Mouse (Mus musculus) heart, postnatal 0 days (tissue): ENCODE measurements around the gene Mocs1.

ENCODE experiments used
- CTCF ChIP-seq: IDR thresholded peaks from 2 replicates; pipeline ENCODE4 v1.5.1; 2016; ENCODE audit warnings: antibody characterized with exemption, control low read depth, low read depth
- EP300 ChIP-seq: IDR thresholded peaks from 2 replicates; pipeline ENCODE4 v1.6.1; 2016; ENCODE audit warnings: antibody characterized with exemption, low read depth

DNA sequence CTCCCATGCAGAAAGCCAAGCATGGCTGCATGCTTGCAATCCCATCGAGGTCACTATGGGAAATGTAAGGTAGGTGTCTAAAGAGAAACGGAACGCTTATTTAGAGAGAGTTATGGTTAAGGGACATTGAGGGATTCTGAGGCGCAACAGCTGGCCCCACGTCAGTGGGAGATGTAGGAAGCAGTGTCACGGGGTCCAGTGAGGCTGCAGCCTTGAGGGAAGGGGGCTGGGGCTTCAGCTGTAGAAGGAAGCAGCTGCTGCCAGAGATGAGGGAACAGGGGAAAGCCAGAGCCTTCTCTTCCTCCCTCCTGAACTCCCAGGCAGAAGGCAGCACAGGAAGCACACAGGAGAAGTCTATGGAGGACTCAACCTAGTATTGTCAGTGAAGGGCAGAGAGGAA is 22.8 kb downstream of the Mocs1 start:
- TF ChIP-seq CTCF (no peak), EP300 (no peak)
